Mouse (Mus musculus) cerebellum, adult 2 months (tissue): Measurements from ENCODE around the gene Atp23.

Experiments used
- CTCF ChIP-seq: fragments of 200-500 bp; IDR thresholded peaks from 2 replicates; pipeline ENCODE4 v1.5.1; 2011; ENCODE audit warnings: low read depth, mild to moderate bottlenecking, control low read depth, low read length, moderate library complexity, borderline replicate concordance; ENCODE audit not compliant: insufficient read depth
- POLR2A ChIP-seq: fragments of 200-500 bp; IDR thresholded peaks from 2 replicates; pipeline ENCODE4 v1.6.1; 2011; ENCODE audit warnings: low read length, control low read depth, borderline replicate concordance; ENCODE audit not compliant: insufficient read depth

GRCm38 (mm10) chr10:126906811-126907210 is 5.7 kb upstream of the Atp23 start:
- TF ChIP-seq CTCF (no peak), POLR2A (no peak)
